Mouse (Mus musculus) central nervous system, embryonic 11.5 days (tissue): ENCODE data around the gene Gm13277. TPM values are rescaled to one million over a fixed set of nuclear protein-coding genes. Genes with fewer than 3 reads are reported as not detected.

ENCODE experiments used
- polyA plus RNA-seq: library from polyadenylated mRNA; depleted of rRNA; stranded (reverse); fragments of >200 nt; gene quantifications from 2 replicates; pipeline ENCODE4 v1.2.3, GENCODE M21; 2012; rRNA removed

The Gm13277 gene
- polyA plus RNA-seq, 1 experiment: not detected

Other genes starting within 250 kb of the Gm13277 start
- gene Ifna15, start 230.4 kb upstream of the Gm13277 start, polyA plus RNA-seq: not detected in 2 replicates
- gene Ifna14, start 216.8 kb upstream of the Gm13277 start, polyA plus RNA-seq: not detected in 2 replicates
- gene Ifna9, start 196.2 kb upstream of the Gm13277 start, polyA plus RNA-seq: not detected in 2 replicates
- gene Ifna12, start 185.3 kb upstream of the Gm13277 start, polyA plus RNA-seq: not detected in 2 replicates
- gene C87499, start 154.2 kb upstream of the Gm13277 start, polyA plus RNA-seq: not detected in 2 replicates
- gene Ifna13, start 144.2 kb upstream of the Gm13277 start, polyA plus RNA-seq: not detected in 2 replicates
- not detected in 2 replicates for gene Ifna16, start 111.7 kb upstream of the Gm13277 start, polyA plus RNA-seq
- gene Ifna2, start 104.7 kb upstream of the Gm13277 start, polyA plus RNA-seq: not detected in 2 replicates
- gene Ifnab, start 97.3 kb upstream of the Gm13277 start, polyA plus RNA-seq: 0.06 TPM in 2 replicates
- 0.11 and 0.25 TPM in 2 replicates for gene Gm26566, start 66.8 kb upstream of the Gm13277 start, polyA plus RNA-seq
- 46.1 and 65.0 TPM in 2 replicates for gene Klhl9, start 66.2 kb upstream of the Gm13277 start, polyA plus RNA-seq
- gene Gm13271, start 33.8 kb upstream of the Gm13277 start, polyA plus RNA-seq: not detected in 2 replicates
- 0.05 and 0.10 TPM in 2 replicates for gene Gm13283, start 28.5 kb upstream of the Gm13277 start, polyA plus RNA-seq
- not detected in 2 replicates for gene Gm13290, start 14.8 kb upstream of the Gm13277 start, polyA plus RNA-seq
- not detected in 2 replicates for gene Gm13289, start 11.7 kb upstream of the Gm13277 start, polyA plus RNA-seq
- gene Gm13272, start 8.8 kb upstream of the Gm13277 start, polyA plus RNA-seq: not detected in 2 replicates
- gene Ifnz, start 6.5 kb upstream of the Gm13277 start, polyA plus RNA-seq: 0.05 and 0.10 TPM in 2 replicates
- gene Gm13276, start 2.9 kb upstream of the Gm13277 start, polyA plus RNA-seq: not detected in 2 replicates
- gene Gm13278, start 2.9 kb downstream of the Gm13277 start, polyA plus RNA-seq: not detected in 2 replicates
- gene Gm13275, start 5.9 kb downstream of the Gm13277 start, polyA plus RNA-seq: 0.12 TPM in 1 of 2 replicates, not detected in the other
- not detected in 2 replicates for gene Gm13279, start 8.8 kb downstream of the Gm13277 start, polyA plus RNA-seq
- not detected in 2 replicates for gene Gm13285, start 11.0 kb downstream of the Gm13277 start, polyA plus RNA-seq
- 0.12 TPM in 1 of 2 replicates, not detected in the other for gene Gm13287, start 14.6 kb downstream of the Gm13277 start, polyA plus RNA-seq
- 0.01 and 0.02 TPM in 2 replicates for gene Gm13288, start 16.9 kb downstream of the Gm13277 start, polyA plus RNA-seq
- not detected in 2 replicates for gene Ifna7, start 27.6 kb downstream of the Gm13277 start, polyA plus RNA-seq
- gene Ifna11, start 31.3 kb downstream of the Gm13277 start, polyA plus RNA-seq: not detected in 2 replicates
- gene Ifna6, start 38.8 kb downstream of the Gm13277 start, polyA plus RNA-seq: not detected in 2 replicates
- not detected in 2 replicates for gene Ifna5, start 46.9 kb downstream of the Gm13277 start, polyA plus RNA-seq
- not detected in 2 replicates for gene Ifna4, start 53.2 kb downstream of the Gm13277 start, polyA plus RNA-seq
- not detected in 2 replicates for gene Ifna1, start 61.5 kb downstream of the Gm13277 start, polyA plus RNA-seq
- not detected in 2 replicates for gene Ifne, start 91.6 kb downstream of the Gm13277 start, polyA plus RNA-seq